Mouse (Mus musculus) ES-E14 (cell line): Measurements from ENCODE around the gene Gnmt.

Experiments
- HCFC1 ChIP-seq: IDR thresholded peaks from 2 replicates; pipeline ENCODE4 v1.6.1; 2012; ENCODE audit warnings: low read length, inconsistent platforms, borderline replicate concordance; ENCODE audit not compliant: insufficient read depth
- MAFK ChIP-seq: IDR thresholded peaks from 2 replicates; pipeline ENCODE4 v1.6.1; 2014; ENCODE audit warnings: mild to moderate bottlenecking, low read depth, low read length, inconsistent platforms; ENCODE audit not compliant: insufficient read depth
- ZNF384 ChIP-seq: IDR thresholded peaks from 2 replicates; pipeline ENCODE4 v1.6.1; 2012; ENCODE audit warnings: low read depth, low read length, inconsistent platforms

- no peak for TF ChIP-seq MAFK
- no peak for TF ChIP-seq ZNF384
- no peak for TF ChIP-seq HCFC1
These were observed 45.1 kb upstream of the Gnmt start for GRCm38 (mm10) chr17:46774131-46774472.
